Mouse (Mus musculus): ENCODE data around the gene Tnpo2.

The Tnpo2 gene

GRCm38 (mm10) chr8:85036718-85037365 is at the start of gene Tnpo2:
Gene Tnpo2, plus strand, starts transcription at chr8:85036915.
- peak; percentile 88 for DNase-seq

- no peak for DNase-seq
Observed at GRCm38 (mm10) chr8:84987388-84987787, 49.3 kb upstream of the Tnpo2 start.

GRCm38 (mm10) chr8:84987903-84988302 is 48.8 kb upstream of the Tnpo2 start:
- no peak for DNase-seq

GRCm38 (mm10) chr8:84989311-84989731 is 47.4 kb upstream of the Tnpo2 start:
- no peak for DNase-seq

- peak; percentile 83 for DNase-seq
Observed at GRCm38 (mm10) chr8:84989810-84990209, 46.9 kb upstream of the Tnpo2 start.

GRCm38 (mm10) chr8:84990349-84990748 is 46.4 kb upstream of the Tnpo2 start, which contains the start of gene Hook2:
Gene Hook2, plus strand, starts transcription at chr8:84990603.
- peak; percentile 93 for DNase-seq

- DNase-seq = no peak
Observed at GRCm38 (mm10) chr8:84990836-84991235, 45.9 kb upstream of the Tnpo2 start.

GRCm38 (mm10) chr8:84994375-84994774 is 42.3 kb upstream of the Tnpo2 start:
- DNase-seq = no peak

- DNase-seq = no peak
Observed at GRCm38 (mm10) chr8:84995680-84996079, 41.0 kb upstream of the Tnpo2 start.

- no peak for DNase-seq
Observed at GRCm38 (mm10) chr8:84996978-84997377, 39.7 kb upstream of the Tnpo2 start.

GRCm38 (mm10) chr8:84997649-84998295 is 38.9 kb upstream of the Tnpo2 start:
- DNase-seq = peak; percentile 88

GRCm38 (mm10) chr8:85007686-85008085 is 29.0 kb upstream of the Tnpo2 start:
- DNase-seq = no peak

- DNase-seq = no peak
Observed at GRCm38 (mm10) chr8:85011242-85011641, 25.5 kb upstream of the Tnpo2 start.

GRCm38 (mm10) chr8:85013230-85013840 is 23.4 kb upstream of the Tnpo2 start:
- DNase-seq = peak; percentile 76

GRCm38 (mm10) chr8:85014431-85014830 is 22.3 kb upstream of the Tnpo2 start, which contains the start of gene Best2:
Gene Best2, minus strand, starts transcription at chr8:85014531.
- no peak for DNase-seq

GRCm38 (mm10) chr8:85016724-85017123 is 20.0 kb upstream of the Tnpo2 start:
- DNase-seq = no peak

- DNase-seq = no peak
Observed at GRCm38 (mm10) chr8:85017209-85017608, 19.5 kb upstream of the Tnpo2 start.

GRCm38 (mm10) chr8:85021514-85022055 is 15.1 kb upstream of the Tnpo2 start:
- DNase-seq = no peak

GRCm38 (mm10) chr8:85023846-85024245 is 12.9 kb upstream of the Tnpo2 start:
- DNase-seq = no peak

- DNase-seq = peak; percentile 77
Observed at GRCm38 (mm10) chr8:85025098-85025932, 11.4 kb upstream of the Tnpo2 start, which contains the start of gene Asna1. Gene Asna1, minus strand, starts transcription at chr8:85025281.

GRCm38 (mm10) chr8:85026670-85027515 is 9.8 kb upstream of the Tnpo2 start, which contains the start of gene Trir:
Gene Trir, plus strand, starts transcription at chr8:85026823.
- peak; percentile 94 for DNase-seq

GRCm38 (mm10) chr8:85027516-85027855 is 9.2 kb upstream of the Tnpo2 start:
- no peak for DNase-seq

Measured in right cerebral cortex, postnatal 25 days (tissue).